Mouse (Mus musculus): ENCODE measurements at regions not wholly inside any gene's neighbourhood (a gene's known extent, or its start where the extent isn't known, plus 50 kb on each side); places are given as distances from the start of the nearest gene placed in this dataset.

DNA sequence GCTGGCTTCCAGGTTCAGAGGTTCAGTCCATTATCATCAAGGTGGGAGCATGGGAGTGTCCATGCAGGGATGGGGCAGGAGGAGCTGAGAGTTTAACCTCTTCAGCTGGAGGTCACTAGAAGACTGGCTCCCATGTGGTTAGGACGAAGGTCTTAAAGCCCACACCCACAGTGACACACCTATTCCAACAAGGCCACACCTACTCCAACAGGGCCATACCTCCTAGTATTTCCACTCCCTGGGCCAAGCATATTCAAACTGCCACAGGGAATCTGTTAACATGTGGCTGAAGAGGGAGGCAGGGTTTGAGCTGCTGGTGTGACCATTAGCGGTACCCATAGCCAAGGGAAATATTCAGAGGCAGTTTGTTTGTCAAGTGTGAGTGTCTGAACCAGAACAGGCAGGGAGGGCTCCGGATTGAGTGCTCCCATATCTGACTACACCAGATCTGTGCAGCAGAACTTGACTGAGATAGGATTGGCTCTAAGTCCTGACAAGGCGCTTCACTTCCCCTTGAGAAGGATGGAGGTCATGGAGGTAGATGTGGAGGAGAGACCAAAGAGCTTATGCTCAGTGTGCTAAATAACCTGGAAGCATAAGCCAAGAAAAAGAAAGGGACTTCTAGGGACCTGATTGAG, 51.6 kb upstream of the Kit start:
- DNase-seq, result no peak
- intact Hi-C loops (cut with DNase I), result no loop called here
